ENCODE assay signal across 9 mouse cellular contexts in genomic region chr13:28770531-28770930, GRCm38 (mm10).
DNase-seq lines count a peak whose midpoint lies in the region; ATAC-seq and TF ChIP-seq lines count a peak whose summit lies in the region.
"Had no signal": no experiment of that assay in that cellular context is flagged by ENCODE, and none has a peak within 500 bp of the region (broad histone marks: within the 10 kb centered on the region; RNA-seq: fewer than 3 reads in every experiment).

No protein-coding gene starts in this region.

- peak overlapping the region; percentile 37; the same call in 1 of the 2 replicates for H3K4me2 ChIP-seq in intestine, postnatal 0 days (replicated peaks; ENCODE audit: low read depth)
- peak overlapping the region; percentile 37 for H3K4me2 ChIP-seq in stomach, postnatal 0 days (replicated peaks; ENCODE audit: low read depth)

- no peak overlapping the region for H3K4me3 ChIP-seq in thymus, adult 2 months (ENCODE audit: control insufficient read depth, insufficient read depth, low read length)
- no peak overlapping the region for H3K4me3 ChIP-seq in intestine, postnatal 0 days (ENCODE audit: low read depth, low read length)
- no peak overlapping the region for H3K4me3 ChIP-seq in stomach, postnatal 0 days (ENCODE audit: low read depth, low read length)

- no peak for TF ChIP-seq POLR2A in thymus, adult 2 months (IDR thresholded peaks at IDR 0.05; ENCODE audit: control insufficient read depth, extremely low read depth, insufficient read depth, low read length, poor library complexity)

- no peak overlapping the region for H3K9ac ChIP-seq in intestine, postnatal 0 days (ENCODE audit: low read depth, low read length)
- 0 out of 2 replicates have a peak overlapping the region, but pooled peaks have one; percentile 27 for H3K9ac ChIP-seq in stomach, postnatal 0 days (ENCODE audit: low read length)

- no peak for TF ChIP-seq CTCF in thymus, adult 2 months (IDR thresholded peaks at IDR 0.05; ENCODE audit: borderline replicate concordance, control insufficient read depth, extremely low read depth, insufficient read depth, low read length, poor library complexity)
- no peak for TF ChIP-seq CTCF in intestine, postnatal 0 days (IDR thresholded peaks at IDR 0.05; ENCODE audit: low read depth)
- TF ChIP-seq CTCF in stomach, postnatal 0 days (IDR thresholded peaks at IDR 0.05; ENCODE audit: low read depth): no peak

- no peaks in the 10 kb centered on the region for H3K36me3 ChIP-seq in thymus, adult 2 months (ENCODE audit: control insufficient read depth, insufficient read depth, low read length)
- no peaks in the 10 kb centered on the region; the same call in 1 of the 2 replicates for H3K36me3 ChIP-seq in intestine, postnatal 0 days (ENCODE audit: control insufficient read depth, insufficient read depth)
- H3K36me3 ChIP-seq in stomach, postnatal 0 days (ENCODE audit: control insufficient read depth, insufficient read depth, low read length): no peaks in the 10 kb centered on the region

- H3K27me3 ChIP-seq in thymus, adult 2 months (ENCODE audit: control insufficient read depth, insufficient read depth, low read length): no peaks in the 10 kb centered on the region
- H3K27me3 ChIP-seq in intestine, postnatal 0 days (replicated peaks; ENCODE audit: control insufficient read depth, insufficient read depth, low read length): no peaks in the 10 kb centered on the region
- no peaks in the 10 kb centered on the region for H3K27me3 ChIP-seq in stomach, postnatal 0 days (ENCODE audit: control insufficient read depth, insufficient read depth, low read length)

- DNase-seq in cerebellum, postnatal 10 days: peak; percentile 59 to 61
- no peak for DNase-seq in cerebellum, postnatal 36 days
- DNase-seq in thymus, adult 2 months: no peak
- no peak for DNase-seq in thymus, adult 18-20 months
- DNase-seq in stomach, postnatal 0 days (ENCODE audit: low spot score): no peak
- no peak for DNase-seq in urinary bladder, adult 18-20 months (ENCODE audit: low spot score in 2 of 2)
- DNase-seq in layer of hippocampus, postnatal 25 days (ENCODE audit: extremely low spot score in 1 of 2, low spot score in 1 of 2): no peak
- DNase-seq: left cerebral cortex, postnatal 4 days had no signal

- 66% methylated on average over 13 of the region's 13 CpGs for WGBS in thymus, adult 2 months
- 25% methylated on average over 13 of the region's 13 CpGs for WGBS in intestine, postnatal 0 days
- WGBS in stomach, postnatal 0 days: 14% methylated on average over 13 of the region's 13 CpGs

- H3K27ac ChIP-seq in thymus, adult 2 months (ENCODE audit: control insufficient read depth, insufficient read depth, low read length): peak overlapping the region; percentile 34; the same call in 1 of the 2 replicates
- no peak overlapping the region for H3K27ac ChIP-seq in intestine, postnatal 0 days (ENCODE audit: low read depth, low read length)
- 0 out of 2 replicates have a peak overlapping the region, but pooled peaks have one; percentile 13 for H3K27ac ChIP-seq in stomach, postnatal 0 days (replicated peaks)

- TF ChIP-seq EP300 in stomach, postnatal 0 days (optimal IDR thresholded peaks at IDR 0.05): no peak

- no peaks in the 10 kb centered on the region for H3K9me3 ChIP-seq in intestine, postnatal 0 days (ENCODE audit: control insufficient read depth)
- no peaks in the 10 kb centered on the region for H3K9me3 ChIP-seq in stomach, postnatal 0 days (ENCODE audit: control insufficient read depth, low read length)

- no peak for ATAC-seq in intestine, postnatal 0 days
- ATAC-seq in stomach, postnatal 0 days (ENCODE audit: low FRiP score, low TSS enrichment): no peak

- H3K4me1 ChIP-seq in thymus, adult 2 months (replicated peaks; ENCODE audit: control insufficient read depth, insufficient read depth, low read length): peaks cover 21% of the 10 kb centered on the region
- no peaks in the 10 kb centered on the region for H3K4me1 ChIP-seq in intestine, postnatal 0 days (replicated peaks; ENCODE audit: control insufficient read depth, insufficient read depth, low read length)
- 0 out of 2 replicates have a peak, but pooled peaks cover 2% of the 10 kb centered on the region for H3K4me1 ChIP-seq in stomach, postnatal 0 days (replicated peaks; ENCODE audit: control insufficient read depth, insufficient read depth)

Comparison
In these comparisons a context has a peak if more than half of its experiments do, and no peak if none do; other contexts are left out.
1. DNase-seq: peak in cerebellum, postnatal 10 days (2 of 2); none in cerebellum, postnatal 36 days (0 of 2), thymus, adult 2 months (single experiment), thymus, adult 18-20 months (0 of 2), stomach, postnatal 0 days (single experiment), urinary bladder, adult 18-20 months (0 of 2) and layer of hippocampus, postnatal 25 days (0 of 2).